ENCODE assay signal across 16 mouse cellular contexts in the genomic region with DNA sequence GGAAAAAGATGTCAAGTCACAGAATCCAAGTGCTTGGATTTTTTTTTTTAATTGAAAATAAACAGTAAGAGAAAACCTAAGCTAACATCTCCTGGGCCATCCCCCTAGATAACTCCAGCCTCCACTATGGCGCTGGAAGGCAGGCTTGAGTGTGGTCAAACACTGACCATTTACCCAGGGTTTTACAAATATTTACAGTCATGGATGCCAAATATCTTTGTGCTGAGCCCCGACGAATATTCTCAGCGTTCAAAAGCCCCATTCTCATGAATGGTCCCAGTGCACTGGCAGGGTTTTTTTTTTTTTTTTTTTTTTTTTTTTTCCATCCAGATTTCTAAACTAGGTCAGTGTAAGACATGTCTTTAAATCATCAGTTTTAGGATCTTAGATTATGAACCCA.
DNase-seq lines count a peak whose midpoint lies in the region; ATAC-seq and TF ChIP-seq lines count a peak whose summit lies in the region.
"Had no signal": no experiment of that assay in that cellular context is flagged by ENCODE, and none has a peak within 500 bp of the region (broad histone marks: within the 10 kb centered on the region; RNA-seq: fewer than 3 reads in every experiment).

No protein-coding gene starts in this region.

- no peak for TF ChIP-seq CTCF in layer of hippocampus, adult 2 months (conservative IDR thresholded peaks at IDR 0.05)
- no peak for TF ChIP-seq CTCF in G1E (IDR thresholded peaks at IDR 0.05; ENCODE audit: low read depth, low read length)
- TF ChIP-seq CTCF in liver, postnatal 0 days (IDR thresholded peaks at IDR 0.05; ENCODE audit: low read depth) = no peak

- no peak for TF ChIP-seq EP300 in liver, postnatal 0 days (IDR thresholded peaks at IDR 0.05; ENCODE audit: low read depth)

- H3K27me3 ChIP-seq in embryonic facial prominence, embryonic 13.5 days = peaks cover 40% of the 10 kb centered on the region
- peaks cover 49% of the 10 kb centered on the region for H3K27me3 ChIP-seq in embryonic facial prominence, embryonic 10.5 days (replicated peaks; ENCODE audit: low read depth, poor library complexity, severe bottlenecking)
- no peaks in the 10 kb centered on the region for H3K27me3 ChIP-seq in G1E (ENCODE audit: insufficient read depth, low read length)
- no peaks in the 10 kb centered on the region for H3K27me3 ChIP-seq in liver, postnatal 0 days (ENCODE audit: insufficient read depth, low read length)

- no peaks in the 10 kb centered on the region for H3K36me3 ChIP-seq in embryonic facial prominence, embryonic 13.5 days
- no peaks in the 10 kb centered on the region for H3K36me3 ChIP-seq in embryonic facial prominence, embryonic 10.5 days (replicated peaks)
- H3K36me3 ChIP-seq in G1E (replicated peaks) = peaks cover 21% of the 10 kb centered on the region
- H3K36me3 ChIP-seq in liver, postnatal 0 days (replicated peaks; ENCODE audit: insufficient read depth, low read length) = 0 out of 2 replicates have a peak, but pooled peaks cover 2% of the 10 kb centered on the region

- H3K27ac ChIP-seq in embryonic facial prominence, embryonic 13.5 days = no peak overlapping the region
- H3K27ac ChIP-seq in embryonic facial prominence, embryonic 10.5 days (replicated peaks) = no peak overlapping the region
- peak overlapping the region; percentile 88; the same call in 1 of the 2 replicates for H3K27ac ChIP-seq in layer of hippocampus, adult 2 months
- H3K27ac ChIP-seq in liver, postnatal 0 days (ENCODE audit: low read depth) = peak overlapping the region; percentile 26; the same call in 1 of the 2 replicates

- H3K4me3 ChIP-seq in embryonic facial prominence, embryonic 13.5 days = no peak overlapping the region
- no peak overlapping the region for H3K4me3 ChIP-seq in embryonic facial prominence, embryonic 10.5 days
- H3K4me3 ChIP-seq in layer of hippocampus, adult 2 months = peak overlapping the region; percentile 74
- peak overlapping the region; percentile 70; the same call in 1 of the 2 replicates for H3K4me3 ChIP-seq in G1E (ENCODE audit: low read depth, low read length)
- H3K4me3 ChIP-seq in liver, postnatal 0 days (ENCODE audit: low read depth, low read length) = peak overlapping the region; percentile 55

- 0 out of 2 replicates have a peak overlapping the region, but pooled peaks have one; percentile 88 for H3K4me2 ChIP-seq in embryonic facial prominence, embryonic 13.5 days
- H3K4me2 ChIP-seq in liver, postnatal 0 days (ENCODE audit: low read depth, low read length) = peak overlapping the region; percentile 74

- WGBS in embryonic facial prominence, embryonic 13.5 days = 76% methylated on average over 4 of the region's 4 CpGs
- 75% methylated on average over 4 of the region's 4 CpGs for WGBS in embryonic facial prominence, embryonic 10.5 days
- 48% methylated on average over 4 of the region's 4 CpGs for WGBS in liver, postnatal 0 days (ENCODE audit: insufficient replicate concordance)

- no peak for DNase-seq in embryonic facial prominence, embryonic 10.5 days (ENCODE audit: low spot score)
- no peak for DNase-seq in layer of hippocampus, adult 2 months (ENCODE audit: low spot score in 2 of 2)
- no peak for DNase-seq in layer of hippocampus, postnatal 10 days (ENCODE audit: low spot score in 2 of 2)
- DNase-seq in G1E (ENCODE audit: low spot score) = no peak
- no peak for DNase-seq in liver, postnatal 0 days
- DNase-seq in cerebellum, postnatal 4 days (ENCODE audit: low spot score in 2 of 2) = no peak
- no peak for DNase-seq in ovary, postnatal 36 days (ENCODE audit: low spot score)
- DNase-seq: adrenal gland, postnatal 25 days; forebrain, postnatal 0 days; gastrocnemius, postnatal 25 days; heart, postnatal 36 days; kidney, postnatal 4 days; lung, embryonic 14.5 days had no signal

- no peak overlapping the region for H3K9ac ChIP-seq in embryonic facial prominence, embryonic 13.5 days
- H3K9ac ChIP-seq in liver, postnatal 0 days (replicated peaks) = no peak overlapping the region
- H3K9ac ChIP-seq: forebrain, postnatal 0 days; lung, embryonic 14.5 days had no signal

- peaks cover 35% of the 10 kb centered on the region for H3K4me1 ChIP-seq in embryonic facial prominence, embryonic 13.5 days
- peaks cover 22% of the 10 kb centered on the region for H3K4me1 ChIP-seq in embryonic facial prominence, embryonic 10.5 days
- H3K4me1 ChIP-seq in G1E (ENCODE audit: insufficient read depth, low read depth, low read length) = peaks cover 37% of the 10 kb centered on the region
- H3K4me1 ChIP-seq in liver, postnatal 0 days (ENCODE audit: insufficient read depth) = peaks cover 14% of the 10 kb centered on the region; the same call in 1 of the 2 replicates

- no peaks in the 10 kb centered on the region for H3K9me3 ChIP-seq in embryonic facial prominence, embryonic 13.5 days
- H3K9me3 ChIP-seq in embryonic facial prominence, embryonic 10.5 days = no peaks in the 10 kb centered on the region
- no peaks in the 10 kb centered on the region for H3K9me3 ChIP-seq in G1E (replicated peaks)
- no peaks in the 10 kb centered on the region for H3K9me3 ChIP-seq in liver, postnatal 0 days (ENCODE audit: low read length)

- ATAC-seq in embryonic facial prominence, embryonic 13.5 days (ENCODE audit: insufficient number of reproducible peaks, insufficient read depth, low FRiP score, low TSS enrichment, low read depth) = no peak
- no peak for ATAC-seq in G1E (ENCODE audit: extremely low read depth, insufficient number of reproducible peaks, low FRiP score, poor library complexity, severe bottlenecking)
- ATAC-seq in liver, postnatal 0 days = peak; percentile 32; the same call in 1 of the 2 replicates
- ATAC-seq: forebrain, postnatal 0 days; intestine, postnatal 0 days; midbrain, embryonic 16.5 days had no signal

Comparison
In these comparisons a context has a peak if more than half of its experiments do, and no peak if none do; other contexts are left out.
1. H3K27ac ChIP-seq: peak in layer of hippocampus, adult 2 months (single experiment) and liver, postnatal 0 days (single experiment); none in embryonic facial prominence, embryonic 13.5 days (single experiment) and embryonic facial prominence, embryonic 10.5 days (single experiment).
2. H3K4me3 ChIP-seq: peak in layer of hippocampus, adult 2 months (single experiment), G1E (single experiment) and liver, postnatal 0 days (single experiment); none in embryonic facial prominence, embryonic 13.5 days (single experiment) and embryonic facial prominence, embryonic 10.5 days (single experiment).